Mouse (Mus musculus): ENCODE results near the gene Pdp2.
"Not testable (repeated sequence)": the region's sequence is repeated elsewhere in the genome, so short reads cannot be mapped to it uniquely, and the experiment has no call there.

Pdp2 gene

GRCm38 (mm10) chr8:104633156-104633744 is 42.0 kb downstream of the Pdp2 start:
- DNase-seq (ENCODE audit: low read depth) = no peak

DNA sequence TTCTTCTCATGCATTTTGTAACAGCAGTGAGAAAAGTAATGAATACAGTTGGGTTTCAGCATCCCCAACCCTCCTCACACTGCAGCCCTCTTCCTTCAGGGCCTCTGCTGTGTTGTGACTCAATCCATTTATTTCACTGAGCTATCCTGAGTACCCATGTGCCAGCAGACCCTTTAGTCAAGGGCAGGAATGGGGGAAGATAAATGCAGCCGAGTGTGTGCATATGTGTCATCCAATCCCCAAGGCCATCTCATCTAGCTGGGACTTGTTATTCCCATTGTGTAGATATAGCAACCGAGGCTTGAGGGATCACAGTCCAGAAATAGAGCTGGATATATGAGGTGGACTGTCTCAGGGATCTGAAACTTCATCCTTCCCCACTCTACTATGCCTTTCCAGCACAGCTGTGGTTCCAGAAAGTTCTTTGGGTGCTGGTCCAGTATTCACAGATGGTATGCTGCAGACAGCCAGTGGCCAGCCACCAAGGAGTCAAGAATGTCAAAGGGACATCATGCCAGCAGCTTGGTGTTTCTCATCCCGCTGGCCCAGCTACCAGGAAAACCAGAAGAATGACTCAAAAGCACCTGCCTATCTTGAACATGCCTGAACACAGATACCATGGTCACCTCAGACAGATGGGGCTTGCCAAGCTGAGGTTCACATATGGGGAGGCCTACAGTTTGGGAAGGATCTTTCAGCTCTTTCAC is 43.9 kb downstream of the Pdp2 start:
- no peak for DNase-seq (ENCODE audit: low read depth)

DNA sequence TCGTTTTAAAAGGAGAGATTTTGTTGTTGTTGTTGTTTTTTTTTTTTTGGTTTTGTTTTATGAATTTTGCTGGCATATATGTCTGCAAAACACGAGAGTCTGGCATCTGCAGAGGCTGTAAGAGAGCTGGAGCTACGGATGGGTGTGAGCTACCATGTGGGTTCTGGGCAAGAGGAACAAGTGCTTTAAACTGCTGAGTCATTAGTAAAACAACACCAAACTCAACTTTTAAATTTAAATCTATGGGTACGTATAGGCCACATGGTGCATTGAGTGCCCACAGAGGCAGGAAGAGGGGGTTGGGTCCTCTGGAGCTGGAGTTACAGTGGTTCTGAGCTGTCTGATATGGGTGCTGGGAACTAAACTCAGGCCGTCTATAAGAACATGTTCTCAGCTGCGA is 46.8 kb downstream of the Pdp2 start:
- DNase-seq (ENCODE audit: low read depth) = no peak

DNA sequence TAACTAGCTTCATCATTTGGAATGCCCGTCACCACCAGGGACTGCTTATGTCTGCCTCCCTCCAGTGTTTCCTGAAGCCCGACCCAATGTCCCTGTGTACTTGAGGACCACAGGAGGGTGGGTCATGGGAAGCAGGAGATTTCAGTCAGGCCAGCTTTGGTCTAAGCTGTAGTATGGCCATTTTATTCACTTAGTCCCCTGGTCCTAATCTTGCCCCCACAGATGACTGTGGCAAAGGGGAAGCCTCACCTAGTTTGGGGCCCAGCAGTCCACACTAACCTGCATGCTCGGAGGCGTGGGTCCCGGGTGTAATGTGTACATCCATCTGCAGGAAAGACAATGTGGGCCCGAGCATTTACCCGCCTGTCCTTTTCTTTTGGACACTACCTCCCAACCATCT is 49.0 kb downstream of the Pdp2 start:
- no peak for DNase-seq (ENCODE audit: low read depth)

DNA sequence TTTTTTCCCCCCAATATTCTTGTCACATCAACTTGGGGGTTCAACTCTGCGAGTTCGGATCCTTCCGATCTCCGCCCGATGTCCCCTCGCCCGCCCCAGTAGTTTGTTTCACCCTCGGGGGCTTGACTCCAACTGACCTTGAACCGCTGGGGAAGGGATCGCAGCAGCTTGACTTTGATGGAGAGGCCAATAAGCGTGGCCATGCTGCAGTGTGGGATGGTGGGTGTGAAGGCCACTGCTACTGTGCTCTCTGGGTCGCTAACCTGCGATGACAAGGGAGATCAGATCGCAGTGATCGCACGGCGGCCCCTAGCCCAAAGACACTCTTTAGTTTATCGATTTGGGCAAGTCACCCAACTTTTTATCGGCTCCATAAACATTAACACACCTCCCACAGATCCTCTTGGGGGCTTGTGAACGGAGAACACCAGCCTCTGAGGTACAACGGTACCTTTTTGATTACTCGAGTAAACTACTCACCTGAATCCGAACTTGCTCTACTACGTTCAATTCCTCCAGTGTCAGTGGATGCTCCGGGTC is 49.6 kb downstream of the Pdp2 start:
- no peak for DNase-seq (ENCODE audit: low read depth)

DNA sequence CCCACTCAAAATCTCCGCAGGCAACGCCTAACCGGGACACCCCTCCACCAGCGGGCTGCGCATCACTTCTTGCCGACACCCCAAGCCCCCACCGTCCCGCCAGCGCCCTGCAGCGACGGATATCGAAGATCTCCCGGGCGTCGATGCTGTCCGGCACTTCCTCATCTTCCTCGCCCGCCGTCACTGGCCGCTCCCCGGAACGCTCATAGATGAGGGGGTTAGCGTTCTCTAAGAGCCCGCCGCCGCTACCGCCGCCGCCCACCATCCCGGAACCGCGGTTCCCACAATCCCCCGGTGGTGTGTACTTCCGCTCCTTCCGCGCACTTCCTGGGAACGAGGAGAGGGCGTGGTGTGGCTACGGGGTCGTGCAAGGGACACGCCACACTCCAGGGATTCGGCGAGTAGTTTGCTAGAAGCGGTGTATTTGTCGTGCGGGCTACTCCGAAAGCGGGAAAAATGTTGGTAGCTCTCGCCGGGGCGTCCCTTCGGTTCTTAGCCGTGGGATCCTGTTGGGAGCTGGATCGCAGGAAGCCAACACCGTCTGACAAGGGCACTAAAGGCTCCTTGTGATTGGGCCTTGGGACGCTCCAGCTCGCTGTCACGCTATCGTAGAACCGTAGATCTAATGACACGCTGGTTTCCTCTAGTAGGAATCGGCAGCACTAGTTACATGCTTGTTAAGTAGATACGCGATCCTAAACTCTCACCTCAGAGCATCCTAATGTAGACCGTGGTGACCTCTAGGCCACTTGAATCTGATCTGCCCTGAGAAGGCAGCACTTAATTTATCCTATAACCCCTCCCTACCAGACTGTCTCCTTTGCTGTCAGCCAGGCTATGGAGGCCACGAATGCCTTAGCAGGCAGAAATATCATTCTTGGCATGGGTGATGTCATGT is 50.4 kb downstream of the Pdp2 start, which contains the start of gene Ciao2b:
TSS of gene Ciao2b (minus strand) at position 540 of the 898 bp plus-strand sequence.
- peak; percentile 80 for DNase-seq (ENCODE audit: low read depth)

DNA sequence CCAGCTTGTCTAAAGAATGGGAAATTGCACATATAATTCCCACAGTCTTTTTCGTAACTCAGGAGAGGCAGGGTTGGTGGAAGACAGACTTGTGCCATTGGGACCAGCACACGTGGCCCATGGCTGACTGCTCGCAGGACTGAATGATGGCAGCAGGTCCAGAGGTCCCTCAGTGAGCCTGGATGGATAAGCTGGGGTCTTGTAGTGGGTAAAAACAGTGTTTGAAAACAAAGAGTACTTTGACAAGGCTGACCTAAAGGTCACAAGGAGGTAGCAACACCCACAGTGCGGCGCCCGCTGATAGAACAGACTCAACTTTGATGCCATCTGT is 51.0 kb downstream of the Pdp2 start:
- DNase-seq (ENCODE audit: low read depth) = no peak

- not testable (repeated sequence) for DNase-seq (ENCODE audit: low read depth)
Measured at GRCm38 (mm10) chr8:104644187-104644586, 52.9 kb downstream of the Pdp2 start.
